Mouse (Mus musculus) liver, postnatal 0 days (tissue): Measurements from ENCODE around the gene Hdac9. TPM values are rescaled to one million over a fixed set of nuclear protein-coding genes. Genes with fewer than 3 reads are reported as not detected.

ENCODE experiments used
- ATAC-seq: fragments of 200-750 bp; cut with Nextera tagmentation; 2 replicates; pipeline ENCODE4 v1.8.0; 2017; ENCODE audit warnings: mild to moderate bottlenecking, moderate library complexity
- DNase-seq: peaks from one replicate; pipeline ENCODE4 v3.0.0-alpha.2; 2016
- H3K27ac ChIP-seq: fragments of 300-500 bp; sonication (generic); 2 replicates; pipeline ENCODE4 v1.5.1; 2014; ENCODE audit warnings: antibody characterized with exemption, moderate library complexity, mild to moderate bottlenecking, low read depth
- H3K27me3 ChIP-seq: fragments of 300-500 bp; sonication (generic); 2 replicates; pipeline ENCODE4 v1.6.1; 2014; ENCODE audit warnings: low read length, control low read depth, mixed read lengths; ENCODE audit not compliant: insufficient read depth
- H3K36me3 ChIP-seq: fragments of 300-500 bp; sonication (generic); replicated peaks from 2 replicates; pipeline ENCODE4 v1.6.1; 2014; ENCODE audit warnings: mild to moderate bottlenecking, control low read depth, low read length, moderate library complexity, mixed read lengths; ENCODE audit not compliant: insufficient read depth
- H3K4me1 ChIP-seq: fragments of 300-500 bp; sonication (generic); 2 replicates; pipeline ENCODE4 v1.6.1; 2014; ENCODE audit warnings: antibody characterized with exemption, mild to moderate bottlenecking, control low read depth; ENCODE audit not compliant: insufficient read depth
- H3K4me2 ChIP-seq: fragments of 300-500 bp; sonication (generic); 2 replicates; pipeline ENCODE4 v1.6.1; 2014; ENCODE audit warnings: low read depth, mild to moderate bottlenecking, low read length, moderate library complexity, mixed read lengths
- H3K4me3 ChIP-seq: fragments of 300-500 bp; sonication (generic); 2 replicates; pipeline ENCODE4 v1.5.1; 2014; ENCODE audit warnings: low read depth, low read length
- H3K9ac ChIP-seq: fragments of 300-500 bp; sonication (generic); replicated peaks from 2 replicates; pipeline ENCODE4 v1.6.1; 2014; ENCODE audit warnings: mild to moderate bottlenecking, moderate library complexity
- H3K9me3 ChIP-seq: fragments of 300-500 bp; sonication (generic); 2 replicates; pipeline ENCODE4 v1.6.1; 2016; ENCODE audit warnings: mild to moderate bottlenecking, control low read depth, low read length, mixed read lengths
- CTCF ChIP-seq: sonication (generic); IDR thresholded peaks from 2 replicates; pipeline ENCODE4 v1.5.1; 2016; ENCODE audit warnings: antibody characterized with exemption, low read depth
- EP300 ChIP-seq: IDR thresholded peaks from 2 replicates; pipeline ENCODE4 v1.6.1; 2016; ENCODE audit warnings: antibody characterized with exemption, low read depth, mild to moderate bottlenecking
- WGBS: fragments of 180-500 bp; shearing (Covaris S2); extraction: QIAGEN DNeasy Blood & Tissue Kit; methylation state at CpG from one replicate; pipeline ENCODE4 v1.1.7; 2014; ENCODE audit not compliant: insufficient replicate concordance; 5-methylcytosine and 5-hydroxymethylcytosine counted together
- polyA plus RNA-seq: library from polyadenylated mRNA; unstranded; fragments of >200 nt; fragmentation: Nextera tagmentation; extraction: Ambion mirVana; gene quantifications from 2 replicates; pipeline ENCODE4 v1.2.1, GENCODE M21; 2015

The Hdac9 gene
- polyA plus RNA-seq, 1 experiment from 2014 or later: 1.3 TPM

DNA sequence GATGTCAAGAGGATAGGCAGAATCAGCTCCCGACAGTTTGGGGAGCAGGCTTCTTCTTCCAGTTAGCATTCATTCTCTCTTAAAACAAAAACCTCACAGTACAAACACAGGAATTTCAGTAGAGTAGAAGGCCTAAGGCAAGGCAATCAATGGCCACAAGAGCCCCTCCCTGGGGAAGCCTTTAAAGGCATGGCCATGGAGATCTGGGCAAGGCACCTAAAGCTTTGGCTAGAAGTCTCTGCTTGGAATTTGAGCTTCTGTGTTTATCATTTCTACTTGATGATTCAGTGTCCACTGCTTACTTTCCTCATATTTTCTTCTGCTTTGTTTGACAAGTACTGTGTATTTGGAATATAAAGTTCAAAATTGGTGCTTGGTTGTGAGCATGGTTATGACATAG is 429.2 kb downstream of the Hdac9 start:
- Histone ChIP-seq H3K4me2 (no peak overlapping the region), H3K4me1 (no peaks in the 10 kb centered on the region), H3K27me3 (no peaks in the 10 kb centered on the region), H3K36me3 (no peaks in the 10 kb centered on the region), H3K9me3 (no peaks in the 10 kb centered on the region), H3K9ac (no peak overlapping the region), H3K27ac (no peak overlapping the region), H3K4me3 (no peak overlapping the region)
- TF ChIP-seq EP300 (no peak), CTCF (no peak)
- ATAC-seq: no peak
- DNase-seq: no peak
- 78% methylated on average over 1 of the region's 1 CpGs for WGBS

DNA sequence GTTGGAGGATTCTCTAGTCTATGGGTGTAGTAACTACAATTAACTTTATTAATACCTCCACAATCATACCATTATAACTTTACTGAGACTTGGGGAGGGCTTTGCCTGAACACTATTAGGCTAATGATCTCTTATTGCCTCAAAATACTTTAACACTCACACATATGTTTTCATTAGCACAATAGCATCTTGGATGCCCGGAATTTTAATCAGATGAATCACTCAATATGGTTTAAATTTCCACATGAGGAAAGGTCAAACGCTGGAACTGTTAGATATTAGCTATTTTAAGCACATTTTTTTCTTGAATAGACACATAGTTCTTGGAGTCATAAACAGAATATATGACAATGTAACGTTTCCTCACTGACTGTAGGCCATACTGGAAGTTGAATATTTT is 429.9 kb downstream of the Hdac9 start:
- Histone ChIP-seq H3K4me3 (no peak overlapping the region), H3K27ac (no peak overlapping the region), H3K9ac (no peak overlapping the region), H3K36me3 (no peaks in the 10 kb centered on the region), H3K4me2 (no peak overlapping the region), H3K27me3 (no peaks in the 10 kb centered on the region), H3K9me3 (no peaks in the 10 kb centered on the region), H3K4me1 (no peaks in the 10 kb centered on the region)
- no peak for ATAC-seq
- TF ChIP-seq EP300 (no peak), CTCF (no peak)
- WGBS: 63% methylated on average over 3 of the region's 3 CpGs
- DNase-seq: no peak

DNA sequence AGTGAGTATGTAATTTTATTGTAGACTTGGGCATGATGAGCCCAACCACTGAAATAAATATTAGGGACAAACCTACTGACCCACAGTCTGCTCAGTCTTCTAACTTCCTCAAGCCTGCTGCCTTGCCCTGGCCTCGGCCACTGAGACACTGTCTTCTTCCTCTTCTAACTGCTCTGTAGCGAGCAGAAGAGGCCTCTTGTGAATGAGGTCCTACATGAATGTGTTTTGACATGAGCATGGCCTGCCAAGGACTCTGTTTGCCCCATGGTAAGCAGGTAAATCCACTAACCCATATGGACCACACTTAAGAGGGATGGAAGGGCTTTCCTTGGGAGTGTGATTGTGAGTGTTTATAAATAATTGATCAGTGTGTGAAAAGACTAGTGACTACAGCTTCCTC is 430.9 kb downstream of the Hdac9 start:
- H3K9ac ChIP-seq: no peak overlapping the region
- no peak overlapping the region for H3K27ac ChIP-seq
- WGBS: 42% methylated on average over 2 of the region's 2 CpGs
- TF ChIP-seq EP300: no peak
- TF ChIP-seq CTCF: no peak
- ATAC-seq (no peak), DNase-seq (no peak)
- H3K4me3 ChIP-seq: no peak overlapping the region
- H3K9me3 ChIP-seq: no peaks in the 10 kb centered on the region
- H3K36me3 ChIP-seq: no peaks in the 10 kb centered on the region
- H3K27me3 ChIP-seq: no peaks in the 10 kb centered on the region
- no peaks in the 10 kb centered on the region for H3K4me1 ChIP-seq
- H3K4me2 ChIP-seq: no peak overlapping the region

DNA sequence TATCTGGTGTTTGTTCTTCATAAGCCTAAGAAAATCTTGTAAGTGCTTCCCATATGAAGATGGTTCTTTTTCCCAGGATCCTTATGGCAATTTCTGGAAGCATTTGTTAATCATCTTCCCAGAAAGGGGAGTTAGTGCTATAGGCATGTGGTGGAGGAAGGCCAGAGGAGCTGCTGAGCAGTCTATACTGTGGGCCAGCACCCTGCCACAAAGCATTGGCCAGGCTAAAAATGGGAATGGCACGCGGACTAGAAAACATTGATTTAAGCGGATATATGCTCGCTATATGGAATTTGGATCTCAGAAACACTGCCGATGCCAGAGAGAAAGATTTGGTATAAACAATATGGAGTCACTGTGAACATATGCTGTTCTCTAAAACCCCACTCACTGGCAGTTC is 435.2 kb downstream of the Hdac9 start:
- no peaks in the 10 kb centered on the region for H3K9me3 ChIP-seq
- no peak for DNase-seq
- TF ChIP-seq CTCF (no peak), EP300 (no peak)
- H3K36me3 ChIP-seq: no peaks in the 10 kb centered on the region
- whole genome bisulfite sequencing: 87% methylated on average over 5 of the region's 5 CpGs
- no peak overlapping the region for H3K9ac ChIP-seq
- H3K4me2 ChIP-seq: no peak overlapping the region
- ATAC-seq: no peak
- H3K4me3 ChIP-seq: no peak overlapping the region
- no peak overlapping the region for H3K27ac ChIP-seq
- H3K27me3 ChIP-seq: no peaks in the 10 kb centered on the region
- no peaks in the 10 kb centered on the region for H3K4me1 ChIP-seq

DNA sequence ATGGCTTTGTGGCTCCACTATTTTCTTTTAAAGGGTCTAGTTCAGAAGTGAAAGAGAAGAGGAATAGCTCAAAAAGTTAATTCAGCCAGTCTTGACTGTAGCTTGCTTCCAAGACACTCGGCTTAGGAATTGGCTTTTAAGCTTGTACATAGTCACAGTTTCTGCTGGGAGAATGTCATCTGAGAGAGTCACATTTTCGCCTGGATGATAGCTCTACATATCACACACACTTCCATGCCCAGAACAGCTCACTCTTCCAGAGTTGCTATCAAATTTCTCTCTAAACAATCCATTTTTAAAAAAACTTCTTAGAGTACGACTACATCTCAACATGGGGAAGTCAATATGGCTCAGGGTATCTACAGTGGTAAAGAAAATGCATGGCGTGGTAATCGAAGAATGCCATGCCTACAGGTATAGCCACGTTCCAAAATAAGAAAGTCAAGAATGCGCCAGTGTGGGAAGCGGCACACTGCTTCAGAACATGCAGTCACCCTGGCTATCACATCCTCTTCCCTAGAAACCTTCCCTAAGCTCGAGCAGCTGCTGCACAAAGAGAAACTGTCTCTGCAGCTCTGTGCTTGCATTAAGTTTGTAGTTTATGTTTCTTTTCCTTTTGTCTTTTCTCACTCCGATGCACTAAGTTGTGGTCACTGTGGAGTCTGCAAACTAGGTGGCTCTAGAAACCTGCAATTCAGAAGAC is 443.8 kb downstream of the Hdac9 start:
- H3K36me3 ChIP-seq: no peaks in the 10 kb centered on the region
- H3K4me2 ChIP-seq: no peak overlapping the region
- WGBS: 70% methylated on average over 10 of the region's 10 CpGs
- H3K9ac ChIP-seq: no peak overlapping the region
- no peak overlapping the region for H3K4me3 ChIP-seq
- H3K27me3 ChIP-seq: no peaks in the 10 kb centered on the region
- no peaks in the 10 kb centered on the region for H3K4me1 ChIP-seq
- H3K9me3 ChIP-seq: no peaks in the 10 kb centered on the region
- DNase-seq (no peak), ATAC-seq (no peak)
- H3K27ac ChIP-seq: no peak overlapping the region
- no peak for TF ChIP-seq EP300
- no peak for TF ChIP-seq CTCF

DNA sequence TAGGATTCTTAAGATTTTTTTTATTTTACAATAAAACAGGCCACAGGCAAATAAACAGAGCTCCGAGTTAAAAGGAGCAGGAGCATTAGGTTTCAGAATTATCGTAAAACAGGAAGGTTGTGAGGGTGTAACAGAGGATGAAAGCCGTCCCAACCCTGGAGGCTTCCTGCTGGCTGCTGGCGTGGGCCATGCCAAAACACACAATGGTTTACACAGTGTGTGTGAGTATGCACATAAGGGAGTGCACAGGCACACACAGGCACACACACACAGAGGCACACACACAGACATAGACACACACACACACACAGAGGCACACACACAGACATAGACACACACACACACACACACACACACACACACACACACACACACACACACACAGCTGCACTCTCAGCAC is 444.4 kb downstream of the Hdac9 start:
- WGBS: 67% methylated on average over 4 of the region's 4 CpGs
- ATAC-seq: no peak
- no peak for TF ChIP-seq EP300
- TF ChIP-seq CTCF: no peak

More for the DNA sequence above, 444.4 kb downstream of the Hdac9 start:
- no peak for DNase-seq
- Histone ChIP-seq H3K4me2 (no peak overlapping the region), H3K4me1 (no peaks in the 10 kb centered on the region), H3K4me3 (no peak overlapping the region), H3K9ac (no peak overlapping the region), H3K27me3 (no peaks in the 10 kb centered on the region), H3K9me3 (no peaks in the 10 kb centered on the region), H3K27ac (no peak overlapping the region), H3K36me3 (no peaks in the 10 kb centered on the region)
